Mouse (Mus musculus) liver, postnatal 0 days (tissue): ENCODE measurements around the gene Scn1b.

Experiments used
- CTCF ChIP-seq: sonication (generic); IDR thresholded peaks from 2 replicates; pipeline ENCODE4 v1.5.1; 2016; ENCODE audit warnings: antibody characterized with exemption, low read depth
- EP300 ChIP-seq: IDR thresholded peaks from 2 replicates; pipeline ENCODE4 v1.6.1; 2016; ENCODE audit warnings: antibody characterized with exemption, low read depth, mild to moderate bottlenecking

- TF ChIP-seq CTCF (no peak), EP300 (no peak)
Observed at GRCm38 (mm10) chr7:31128157-31128705, 1.4 kb upstream of the Scn1b start.
